Mouse (Mus musculus) midbrain, embryonic 15.5 days (tissue): ENCODE data around the gene Upb1. TPM values are rescaled to one million over a fixed set of nuclear protein-coding genes. Genes with fewer than 3 reads are reported as not detected.
"Not testable (repeated sequence)": the region's sequence is repeated elsewhere in the genome, so short reads cannot be mapped to it uniquely, and the experiment has no call there.

Experiments
- ATAC-seq: fragments of 200-750 bp; cut with Nextera tagmentation; replicated peaks from 2 replicates; pipeline ENCODE4 v1.8.0; 2017; ENCODE audit warnings: moderate TSS enrichment
- H3K27ac ChIP-seq: fragments of 300-500 bp; sonication (generic); 2 replicates; pipeline ENCODE4 v1.5.1; 2015; ENCODE audit warnings: mild to moderate bottlenecking, inconsistent platforms
- H3K27me3 ChIP-seq: fragments of 300-500 bp; sonication (generic); replicated peaks from 2 replicates; pipeline ENCODE4 v1.6.1; 2015; ENCODE audit warnings: inconsistent platforms
- H3K36me3 ChIP-seq: fragments of 300-500 bp; sonication (generic); replicated peaks from 2 replicates; pipeline ENCODE4 v1.6.1; 2015; ENCODE audit warnings: inconsistent platforms
- H3K4me1 ChIP-seq: fragments of 300-500 bp; sonication (generic); 2 replicates; pipeline ENCODE4 v1.6.1; 2015; ENCODE audit warnings: inconsistent platforms
- H3K4me2 ChIP-seq: fragments of 300-500 bp; sonication (generic); 2 replicates; pipeline ENCODE4 v1.6.1; 2015; ENCODE audit warnings: inconsistent platforms, mild to moderate bottlenecking, moderate library complexity
- H3K4me3 ChIP-seq: fragments of 300-500 bp; sonication (generic); 2 replicates; pipeline ENCODE4 v1.5.1; 2015; ENCODE audit warnings: mild to moderate bottlenecking, inconsistent platforms
- H3K9ac ChIP-seq: fragments of 300-500 bp; sonication (generic); 2 replicates; pipeline ENCODE4 v1.6.1; 2015; ENCODE audit warnings: mild to moderate bottlenecking, inconsistent platforms
- H3K9me3 ChIP-seq: fragments of 300-500 bp; sonication (generic); 2 replicates; pipeline ENCODE4 v1.6.1; 2016; ENCODE audit warnings: inconsistent platforms
- WGBS: fragments of 180-500 bp; shearing (Covaris S2); methylation state at CpG from one replicate; pipeline ENCODE4 v1.1.7; 2015; ENCODE audit warnings: mixed read lengths; 5-methylcytosine and 5-hydroxymethylcytosine counted together
- polyA plus RNA-seq: library from polyadenylated mRNA; unstranded; fragments of >200 nt; fragmentation: Nextera tagmentation; extraction: Ambion mirVana; gene quantifications from 2 replicates; pipeline ENCODE4 v1.2.1, GENCODE M21; 2015

Gene Upb1
- polyA plus RNA-seq, 1 experiment from 2014 or later: 0.28 TPM

GRCm38 (mm10) chr10:75405916-75406315 lies 5.0 kb downstream of the Upb1 start:
- Histone ChIP-seq H3K4me3 (no peak overlapping the region), H3K27me3 (no peaks in the 10 kb centered on the region), H3K4me1 (peaks cover under 1% of the 10 kb centered on the region; the same call in 1 of the 2 replicates), H3K9ac (no peak overlapping the region), H3K36me3 (no peaks in the 10 kb centered on the region), H3K27ac (no peak overlapping the region), H3K9me3 (no peaks in the 10 kb centered on the region), H3K4me2 (no peak overlapping the region)
- WGBS: 94% methylated on average over 8 of the region's 8 CpGs
- ATAC-seq: no peak

GRCm38 (mm10) chr10:75406755-75407154 lies 5.8 kb downstream of the Upb1 start:
- 51% methylated on average over 13 of the region's 13 CpGs for WGBS
- H3K9me3 ChIP-seq: no peaks in the 10 kb centered on the region
- H3K4me1 ChIP-seq: peaks cover 5% of the 10 kb centered on the region; the same call in 1 of the 2 replicates
- no peak overlapping the region for H3K4me3 ChIP-seq
- H3K9ac ChIP-seq: no peak overlapping the region
- H3K4me2 ChIP-seq: no peak overlapping the region
- no peak for ATAC-seq
- H3K27me3 ChIP-seq: no peaks in the 10 kb centered on the region
- no peaks in the 10 kb centered on the region for H3K36me3 ChIP-seq
- no peak overlapping the region for H3K27ac ChIP-seq

GRCm38 (mm10) chr10:75407741-75408140 lies 6.8 kb downstream of the Upb1 start:
- no peak for ATAC-seq
- H3K27ac ChIP-seq: no peak overlapping the region

DNA sequence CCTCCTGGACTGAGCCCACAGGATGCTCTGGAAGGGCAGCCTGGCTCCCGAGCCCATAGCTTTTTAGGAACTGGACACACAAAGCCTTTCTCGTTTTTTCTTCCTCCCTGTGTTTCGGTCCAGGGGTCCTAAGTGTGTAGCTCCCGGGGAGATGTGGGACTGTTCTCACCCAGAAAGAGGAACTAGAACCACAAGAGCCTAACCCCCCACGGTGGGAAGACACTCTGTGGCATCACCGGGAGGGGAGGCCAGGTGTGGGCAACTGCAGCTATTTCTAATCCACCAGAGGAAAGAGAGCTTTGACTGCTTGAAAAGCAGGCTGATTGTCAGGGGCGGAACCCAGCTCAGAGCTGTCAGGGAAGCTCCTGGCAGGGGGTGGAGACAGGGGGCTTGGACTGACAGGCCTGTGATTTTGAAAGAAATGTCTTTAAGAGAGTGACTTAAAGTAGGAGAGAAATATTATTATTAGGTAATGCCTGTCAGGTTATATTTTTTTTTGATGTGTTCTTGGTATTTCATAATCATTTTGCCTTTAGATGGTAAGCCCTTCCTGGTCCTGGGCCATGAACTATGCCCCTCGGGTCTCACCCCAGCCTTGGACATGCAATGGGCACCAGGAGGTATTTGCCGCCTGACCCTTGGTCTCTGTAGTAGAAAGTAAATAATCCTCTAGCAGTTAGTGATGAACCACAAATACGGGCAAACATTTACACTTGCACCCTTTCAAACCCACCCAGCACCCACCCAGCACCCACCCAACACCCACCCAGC lies 10.6 kb downstream of the Upb1 start:
- H3K36me3 ChIP-seq, H3K27ac ChIP-seq, H3K9ac ChIP-seq, H3K4me3 ChIP-seq, H3K4me2 ChIP-seq, H3K9me3 ChIP-seq, H3K27me3 ChIP-seq: not testable (repeated sequence)
- ATAC-seq: 0 out of 2 replicates have a peak, but pooled peaks have one; percentile 27
- 24% methylated on average over 9 of the region's 10 CpGs for WGBS
- H3K4me1 ChIP-seq: peaks cover 16% of the 10 kb centered on the region

More at GRCm38 (mm10) chr10:75407741-75408140, 6.8 kb downstream of the Upb1 start:
- no peak overlapping the region for H3K9ac ChIP-seq
- peaks cover 12% of the 10 kb centered on the region for H3K4me1 ChIP-seq
- no peak overlapping the region for H3K4me2 ChIP-seq
- no peaks in the 10 kb centered on the region for H3K9me3 ChIP-seq
- H3K36me3 ChIP-seq: no peaks in the 10 kb centered on the region
- H3K27me3 ChIP-seq: no peaks in the 10 kb centered on the region
- WGBS: 83% methylated on average over 4 of the region's 4 CpGs
- H3K4me3 ChIP-seq: no peak overlapping the region

GRCm38 (mm10) chr10:75412114-75413103 lies 11.5 kb downstream of the Upb1 start:
- 30% methylated on average over 27 of the region's 27 CpGs for WGBS
- H3K9me3 ChIP-seq: no peaks in the 10 kb centered on the region
- peaks cover 16% of the 10 kb centered on the region for H3K4me1 ChIP-seq
- H3K9ac ChIP-seq: no peak overlapping the region
- H3K4me3 ChIP-seq: peak overlapping the region; percentile 11
- H3K4me2 ChIP-seq: peak overlapping the region; percentile 42
- no peak overlapping the region for H3K27ac ChIP-seq
- H3K27me3 ChIP-seq: no peaks in the 10 kb centered on the region
- peak; percentile 50; the same call in 1 of the 2 replicates for ATAC-seq
- no peaks in the 10 kb centered on the region for H3K36me3 ChIP-seq

DNA sequence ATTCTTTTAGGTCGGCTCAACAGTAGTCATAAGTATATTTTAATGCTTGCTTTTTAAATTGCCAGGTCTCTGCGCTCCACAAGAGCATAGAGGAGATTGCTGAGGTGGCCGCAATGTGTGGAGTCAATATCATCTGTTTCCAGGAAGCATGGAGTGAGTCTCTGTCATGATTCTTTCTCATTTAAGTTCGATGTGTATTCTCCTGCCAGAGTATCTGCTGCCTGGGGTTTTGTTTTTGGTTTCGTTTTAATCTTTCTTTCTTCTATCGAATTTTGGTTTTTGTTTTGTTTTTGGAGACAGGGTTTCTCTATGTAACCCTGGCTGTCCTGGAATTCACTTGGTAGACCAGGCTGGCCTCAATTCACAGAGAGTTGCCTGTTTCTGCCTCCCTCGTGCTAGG lies 14.0 kb downstream of the Upb1 start:
- Histone ChIP-seq H3K4me2 (no peak overlapping the region), H3K9ac (no peak overlapping the region), H3K4me3 (no peak overlapping the region), H3K36me3 (no peaks in the 10 kb centered on the region), H3K4me1 (peaks cover 16% of the 10 kb centered on the region), H3K9me3 (no peaks in the 10 kb centered on the region), H3K27ac (no peak overlapping the region), H3K27me3 (no peaks in the 10 kb centered on the region)
- 91% methylated on average over 7 of the region's 7 CpGs for WGBS
- no peak for ATAC-seq

DNA sequence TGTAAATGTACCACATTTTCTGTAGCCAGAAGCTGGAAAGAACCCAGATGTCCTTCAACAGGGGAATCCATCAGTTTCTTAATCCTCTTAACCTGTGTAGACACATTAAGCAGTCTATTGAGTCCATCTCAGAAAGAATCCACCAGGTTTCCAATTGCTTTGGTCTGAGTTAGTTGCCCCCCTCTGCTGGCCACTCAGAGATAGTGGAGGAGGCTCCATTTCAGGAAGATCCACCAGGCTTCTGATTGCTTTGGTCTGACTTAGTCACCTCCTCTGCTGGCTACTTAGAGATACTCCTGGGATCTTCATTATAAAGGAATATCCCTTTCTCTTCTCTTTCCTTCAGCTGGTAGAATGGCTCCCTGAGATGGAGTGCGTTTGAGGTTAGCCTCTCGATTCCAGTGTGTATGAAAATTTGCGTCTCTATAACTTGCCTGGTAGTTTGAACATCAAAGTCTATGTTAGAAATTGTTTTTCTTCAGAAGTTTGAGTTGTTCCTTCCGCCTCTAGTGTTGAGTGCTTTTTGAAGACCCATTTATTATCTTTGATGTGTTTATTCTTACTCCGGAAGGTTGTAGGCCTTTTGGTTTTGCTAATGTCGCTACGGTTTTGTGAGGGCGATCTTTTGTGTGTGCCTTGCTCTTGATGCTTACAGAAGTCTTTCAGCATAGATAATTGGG lies 16.6 kb downstream of the Upb1 start:
- no peak overlapping the region for H3K4me3 ChIP-seq
- no peak overlapping the region for H3K4me2 ChIP-seq
- ATAC-seq: no peak
- H3K9me3 ChIP-seq: no peaks in the 10 kb centered on the region
- no peaks in the 10 kb centered on the region for H3K36me3 ChIP-seq
- H3K4me1 ChIP-seq: peaks cover 6% of the 10 kb centered on the region
- H3K27me3 ChIP-seq: no peaks in the 10 kb centered on the region
- 96% methylated on average over 8 of the region's 8 CpGs for WGBS
- no peak overlapping the region for H3K27ac ChIP-seq
- no peak overlapping the region for H3K9ac ChIP-seq

- no peak for ATAC-seq
- Histone ChIP-seq H3K9me3 (no peaks in the 10 kb centered on the region), H3K4me2 (no peak overlapping the region), H3K27me3 (no peaks in the 10 kb centered on the region), H3K36me3 (no peaks in the 10 kb centered on the region), H3K27ac (no peak overlapping the region), H3K4me3 (no peak overlapping the region), H3K4me1 (no peaks in the 10 kb centered on the region), H3K9ac (no peak overlapping the region)
- WGBS: 59% methylated on average over 4 of the region's 4 CpGs
Measured at GRCm38 (mm10) chr10:75418747-75419146, 17.8 kb downstream of the Upb1 start.

DNA sequence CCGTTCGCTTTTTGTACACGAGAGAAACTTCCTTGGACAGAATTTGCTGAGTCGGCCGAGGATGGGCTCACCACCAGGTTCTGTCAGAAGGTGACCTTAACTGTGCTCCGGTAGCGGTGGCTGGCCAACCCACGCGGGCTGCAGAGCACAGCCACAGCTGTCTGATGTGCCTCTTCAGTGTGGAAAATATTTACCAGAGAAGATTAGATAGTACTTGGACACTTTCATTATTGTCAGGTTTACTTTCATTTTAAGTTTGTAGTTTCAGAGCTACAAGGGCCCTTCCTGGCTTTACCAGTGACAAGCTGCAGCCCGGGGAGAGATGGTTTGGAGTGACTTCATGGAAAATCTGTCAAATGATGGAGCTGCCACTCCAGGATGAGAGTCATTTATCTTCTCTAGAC lies 23.6 kb downstream of the Upb1 start:
- no peaks in the 10 kb centered on the region for H3K4me1 ChIP-seq
- no peak overlapping the region for H3K27ac ChIP-seq
- no peak overlapping the region for H3K4me3 ChIP-seq
- no peak for ATAC-seq
- no peak overlapping the region for H3K9ac ChIP-seq
- no peaks in the 10 kb centered on the region for H3K36me3 ChIP-seq
- no peaks in the 10 kb centered on the region for H3K27me3 ChIP-seq
- H3K4me2 ChIP-seq: no peak overlapping the region
- 94% methylated on average over 10 of the region's 10 CpGs for WGBS
- no peaks in the 10 kb centered on the region for H3K9me3 ChIP-seq

GRCm38 (mm10) chr10:75428049-75429003 lies 27.4 kb downstream of the Upb1 start:
- Histone ChIP-seq H3K27me3 (no peaks in the 10 kb centered on the region), H3K36me3 (no peaks in the 10 kb centered on the region), H3K4me2 (no peak overlapping the region), H3K27ac (no peak overlapping the region), H3K9ac (no peak overlapping the region), H3K4me3 (no peak overlapping the region), H3K4me1 (no peaks in the 10 kb centered on the region), H3K9me3 (no peaks in the 10 kb centered on the region)
- WGBS: 86% methylated on average over 13 of the region's 13 CpGs
- no peak for ATAC-seq

- Histone ChIP-seq H3K36me3 (no peaks in the 10 kb centered on the region), H3K9me3 (no peaks in the 10 kb centered on the region), H3K27ac (no peak overlapping the region), H3K4me1 (no peaks in the 10 kb centered on the region), H3K9ac (no peak overlapping the region), H3K4me3 (no peak overlapping the region), H3K4me2 (no peak overlapping the region), H3K27me3 (no peaks in the 10 kb centered on the region)
- 90% methylated on average over 6 of the region's 6 CpGs for WGBS
- no peak for ATAC-seq
Measured at GRCm38 (mm10) chr10:75429004-75429380, 28.1 kb downstream of the Upb1 start.
